Mouse (Mus musculus) hindbrain, embryonic 16.5 days (tissue): ENCODE results near the gene Slc41a2. TPM values are rescaled to one million over a fixed set of nuclear protein-coding genes. Genes with fewer than 3 reads are reported as not detected.

ENCODE experiments used
- ATAC-seq: fragments of 200-750 bp; cut with Nextera tagmentation; 2 replicates; pipeline ENCODE4 v1.8.0; 2017; ENCODE audit warnings: moderate TSS enrichment, moderate library complexity
- H3K27ac ChIP-seq: fragments of 300-500 bp; sonication (generic); 2 replicates; pipeline ENCODE4 v1.5.1; 2014; ENCODE audit warnings: low read depth, mild to moderate bottlenecking, control low read depth, low read length, moderate library complexity
- H3K27me3 ChIP-seq: fragments of 300-500 bp; sonication (generic); replicated peaks from 2 replicates; pipeline ENCODE4 v1.6.1; 2014; ENCODE audit warnings: low read length; ENCODE audit not compliant: control insufficient read depth, insufficient read depth
- H3K36me3 ChIP-seq: fragments of 300-500 bp; sonication (generic); 2 replicates; pipeline ENCODE4 v1.6.1; 2014; ENCODE audit warnings: mild to moderate bottlenecking, low read length, moderate library complexity, mixed read lengths; ENCODE audit not compliant: control insufficient read depth, insufficient read depth
- H3K4me1 ChIP-seq: fragments of 300-500 bp; sonication (generic); 2 replicates; pipeline ENCODE4 v1.6.1; 2014; ENCODE audit warnings: low read depth, low read length; ENCODE audit not compliant: control insufficient read depth, insufficient read depth
- H3K4me2 ChIP-seq: fragments of 300-500 bp; sonication (generic); 2 replicates; pipeline ENCODE4 v1.6.1; 2014; ENCODE audit warnings: mild to moderate bottlenecking, low read length, control low read depth, moderate library complexity
- H3K4me3 ChIP-seq: fragments of 300-500 bp; sonication (generic); 2 replicates; pipeline ENCODE4 v1.5.1; 2014; ENCODE audit warnings: mild to moderate bottlenecking, low read length, control low read depth, moderate library complexity
- H3K9ac ChIP-seq: fragments of 300-500 bp; sonication (generic); 2 replicates; pipeline ENCODE4 v1.6.1; 2014; ENCODE audit warnings: low read depth, mild to moderate bottlenecking, control low read depth, low read length, moderate library complexity
- H3K9me3 ChIP-seq: fragments of 300-500 bp; sonication (generic); 2 replicates; pipeline ENCODE4 v1.6.1; 2014; ENCODE audit warnings: mild to moderate bottlenecking, low read length, moderate library complexity; ENCODE audit not compliant: control insufficient read depth
- WGBS: fragments of 180-500 bp; shearing (Covaris S2); extraction: QIAGEN DNeasy Blood & Tissue Kit; methylation state at CpG from one replicate; pipeline ENCODE4 v1.1.7; 2014; 5-methylcytosine and 5-hydroxymethylcytosine counted together
- polyA plus RNA-seq: library from polyadenylated mRNA; unstranded; fragments of >200 nt; fragmentation: Nextera tagmentation; extraction: Ambion mirVana; gene quantifications from 2 replicates; pipeline ENCODE4 v1.2.1, GENCODE M21; 2015

The Slc41a2 gene
- polyA plus RNA-seq, 1 experiment from 2014 or later: 11.0 TPM

GRCm38 (mm10) chr10:83266241-83266640 is 71.4 kb downstream of the Slc41a2 start:
- Histone ChIP-seq H3K4me3 (no peak overlapping the region), H3K27me3 (no peaks in the 10 kb centered on the region), H3K4me2 (no peak overlapping the region), H3K4me1 (peaks cover 7% of the 10 kb centered on the region), H3K9me3 (no peaks in the 10 kb centered on the region), H3K9ac (no peak overlapping the region), H3K27ac (no peak overlapping the region), H3K36me3 (no peaks in the 10 kb centered on the region)
- 83% methylated on average over 5 of the region's 5 CpGs for WGBS
- ATAC-seq: no peak

- Histone ChIP-seq H3K9me3 (no peaks in the 10 kb centered on the region), H3K9ac (no peak overlapping the region), H3K27ac (no peak overlapping the region), H3K27me3 (no peaks in the 10 kb centered on the region), H3K4me2 (no peak overlapping the region), H3K4me3 (no peak overlapping the region), H3K36me3 (no peaks in the 10 kb centered on the region), H3K4me1 (peaks cover 7% of the 10 kb centered on the region)
- 59% methylated on average over 8 of the region's 8 CpGs for WGBS
- no peak for ATAC-seq
Observed at GRCm38 (mm10) chr10:83264680-83265079, 73.0 kb downstream of the Slc41a2 start.

GRCm38 (mm10) chr10:83264056-83264455 is 73.6 kb downstream of the Slc41a2 start:
- Histone ChIP-seq H3K4me1 (peaks cover 7% of the 10 kb centered on the region), H3K36me3 (no peaks in the 10 kb centered on the region), H3K9ac (no peak overlapping the region), H3K27me3 (no peaks in the 10 kb centered on the region), H3K27ac (no peak overlapping the region), H3K4me3 (no peak overlapping the region), H3K9me3 (no peaks in the 10 kb centered on the region), H3K4me2 (no peak overlapping the region)
- ATAC-seq: no peak
- 43% methylated on average over 2 of the region's 2 CpGs for WGBS

- no peak overlapping the region for H3K4me2 ChIP-seq
- H3K9ac ChIP-seq: no peak overlapping the region
- H3K4me3 ChIP-seq: no peak overlapping the region
- no peaks in the 10 kb centered on the region for H3K27me3 ChIP-seq
- 33% methylated on average over 4 of the region's 4 CpGs for WGBS
- no peaks in the 10 kb centered on the region for H3K4me1 ChIP-seq
- no peak overlapping the region for H3K27ac ChIP-seq
- no peak for ATAC-seq
- no peaks in the 10 kb centered on the region for H3K9me3 ChIP-seq
- no peaks in the 10 kb centered on the region for H3K36me3 ChIP-seq
Observed at GRCm38 (mm10) chr10:83261264-83261663, 76.4 kb downstream of the Slc41a2 start.

- H3K27me3 ChIP-seq: no peaks in the 10 kb centered on the region
- H3K4me3 ChIP-seq: no peak overlapping the region
- 61% methylated on average over 8 of the region's 8 CpGs for WGBS
- H3K4me2 ChIP-seq: no peak overlapping the region
- H3K9ac ChIP-seq: no peak overlapping the region
- no peak for ATAC-seq
- no peak overlapping the region for H3K27ac ChIP-seq
- H3K9me3 ChIP-seq: no peaks in the 10 kb centered on the region
- peaks cover 5% of the 10 kb centered on the region for H3K36me3 ChIP-seq
- H3K4me1 ChIP-seq: no peaks in the 10 kb centered on the region
Observed at GRCm38 (mm10) chr10:83251377-83251776, 86.3 kb downstream of the Slc41a2 start.

- Histone ChIP-seq H3K27me3 (no peaks in the 10 kb centered on the region), H3K9me3 (no peaks in the 10 kb centered on the region), H3K27ac (no peak overlapping the region), H3K36me3 (no peaks in the 10 kb centered on the region; the same call in 1 of the 2 replicates), H3K4me3 (no peak overlapping the region), H3K9ac (no peak overlapping the region), H3K4me1 (no peaks in the 10 kb centered on the region), H3K4me2 (no peak overlapping the region)
- 70% methylated on average over 7 of the region's 7 CpGs for WGBS
- no peak for ATAC-seq
Observed at GRCm38 (mm10) chr10:83248036-83248435, 89.6 kb downstream of the Slc41a2 start.

GRCm38 (mm10) chr10:83245720-83246119 is 92.0 kb downstream of the Slc41a2 start:
- H3K9ac ChIP-seq: no peak overlapping the region
- no peak overlapping the region for H3K4me2 ChIP-seq
- ATAC-seq: no peak
- H3K27me3 ChIP-seq: no peaks in the 10 kb centered on the region
- WGBS: 42% methylated on average over 7 of the region's 7 CpGs
- no peaks in the 10 kb centered on the region for H3K36me3 ChIP-seq
- H3K9me3 ChIP-seq: no peaks in the 10 kb centered on the region
- H3K4me3 ChIP-seq: no peak overlapping the region
- peaks cover 3% of the 10 kb centered on the region; the same call in 1 of the 2 replicates for H3K4me1 ChIP-seq
- no peak overlapping the region for H3K27ac ChIP-seq

GRCm38 (mm10) chr10:83244131-83244530 is 93.6 kb downstream of the Slc41a2 start:
- no peaks in the 10 kb centered on the region for H3K9me3 ChIP-seq
- H3K4me3 ChIP-seq: no peak overlapping the region
- 56% methylated on average over 6 of the region's 6 CpGs for WGBS
- peaks cover 3% of the 10 kb centered on the region; the same call in 1 of the 2 replicates for H3K4me1 ChIP-seq
- no peak for ATAC-seq
- H3K4me2 ChIP-seq: no peak overlapping the region
- H3K9ac ChIP-seq: no peak overlapping the region
- no peaks in the 10 kb centered on the region for H3K36me3 ChIP-seq
- no peaks in the 10 kb centered on the region for H3K27me3 ChIP-seq
- no peak overlapping the region for H3K27ac ChIP-seq

GRCm38 (mm10) chr10:83242106-83242686 is 95.5 kb downstream of the Slc41a2 start:
- ATAC-seq: peak; percentile 71; the same call in 1 of the 2 replicates
- no peaks in the 10 kb centered on the region for H3K9me3 ChIP-seq
- peak overlapping the region; percentile 15; the same call in 1 of the 2 replicates for H3K4me2 ChIP-seq
- 33% methylated on average over 11 of the region's 11 CpGs for WGBS
- peaks cover 3% of the 10 kb centered on the region; the same call in 1 of the 2 replicates for H3K4me1 ChIP-seq
- no peak overlapping the region for H3K27ac ChIP-seq
- H3K36me3 ChIP-seq: no peaks in the 10 kb centered on the region
- no peaks in the 10 kb centered on the region for H3K27me3 ChIP-seq
- H3K4me3 ChIP-seq: no peak overlapping the region
- H3K9ac ChIP-seq: no peak overlapping the region
